Mouse (Mus musculus): ENCODE measurements at regions not wholly inside any gene's neighbourhood (a gene's known extent, or its start where the extent isn't known, plus 50 kb on each side); places are given as distances from the start of the nearest gene placed in this dataset.

- no peak for DNase-seq
Measured at GRCm38 (mm10) chr6:66255378-66255777, 279.8 kb upstream of the Mad2l1 start.

GRCm38 (mm10) chr6:66263429-66263828, 271.8 kb upstream of the Mad2l1 start:
- no peak for DNase-seq

GRCm38 (mm10) chr6:66263918-66264317, 271.3 kb upstream of the Mad2l1 start:
- DNase-seq, result no peak

- no peak for DNase-seq
Measured at GRCm38 (mm10) chr6:66268427-66268826, 266.8 kb upstream of the Mad2l1 start.

GRCm38 (mm10) chr6:66271414-66272206, 263.6 kb upstream of the Mad2l1 start:
- no peak for DNase-seq

GRCm38 (mm10) chr6:66272216-66272615, 263.0 kb upstream of the Mad2l1 start:
- no peak for DNase-seq

- DNase-seq, result no peak
Measured at GRCm38 (mm10) chr6:66274737-66275136, 260.5 kb upstream of the Mad2l1 start.

- DNase-seq, result no peak
Measured at GRCm38 (mm10) chr6:66280701-66281100, 254.5 kb upstream of the Mad2l1 start.

- DNase-seq, result no peak
Measured at GRCm38 (mm10) chr6:66282566-66283115, 252.5 kb upstream of the Mad2l1 start.

- DNase-seq, result no peak
Measured at GRCm38 (mm10) chr6:66283521-66283920, 251.7 kb upstream of the Mad2l1 start.

- DNase-seq, result no peak
Measured at GRCm38 (mm10) chr6:66287607-66288006, 247.6 kb upstream of the Mad2l1 start.

GRCm38 (mm10) chr6:66289196-66289595, 246.0 kb upstream of the Mad2l1 start:
- no peak for DNase-seq

- no peak for DNase-seq
Measured at GRCm38 (mm10) chr6:66291576-66291975, 243.6 kb upstream of the Mad2l1 start.

GRCm38 (mm10) chr6:66298056-66298455, 237.1 kb upstream of the Mad2l1 start:
- DNase-seq, result no peak

- no peak for DNase-seq
Measured at GRCm38 (mm10) chr6:66300189-66300588, 235.0 kb upstream of the Mad2l1 start.

- DNase-seq, result no peak
Measured at GRCm38 (mm10) chr6:66344848-66345247, 190.3 kb upstream of the Mad2l1 start.

- DNase-seq, result no peak
Measured at GRCm38 (mm10) chr6:66347356-66347755, 187.8 kb upstream of the Mad2l1 start.

- peak; percentile 89 for DNase-seq
Measured at GRCm38 (mm10) chr6:66361130-66361529, 174.1 kb upstream of the Mad2l1 start.

GRCm38 (mm10) chr6:66367263-66367662, 167.9 kb upstream of the Mad2l1 start:
- DNase-seq, result peak; percentile 95

- no peak for DNase-seq
Measured at GRCm38 (mm10) chr6:66381279-66381934, 153.8 kb upstream of the Mad2l1 start.

- DNase-seq, result no peak
Measured at GRCm38 (mm10) chr6:66382347-66383010, 152.7 kb upstream of the Mad2l1 start.

GRCm38 (mm10) chr6:66395147-66395546, 140.0 kb upstream of the Mad2l1 start:
- no peak for DNase-seq

- no peak for DNase-seq
Measured at GRCm38 (mm10) chr6:66397411-66397810, 137.8 kb upstream of the Mad2l1 start.

GRCm38 (mm10) chr6:66398674-66399073, 136.5 kb upstream of the Mad2l1 start:
- DNase-seq, result peak; percentile 24

All from heart, adult 11 months (tissue).